Mouse (Mus musculus): ENCODE measurements around the gene Snrnp200. TPM values are rescaled to one million over a fixed set of nuclear protein-coding genes. Genes with fewer than 3 reads are reported as not detected.
A peak's percentile ranks its signal among the peaks of the same experiment; 100 is the strongest.
"Not testable (repeated sequence)": the region's sequence is repeated elsewhere in the genome, so short reads cannot be mapped to it uniquely, and the experiment has no call there.

Gene Snrnp200
- polyA plus RNA-seq (2016; fragmentation: Nextera tagmentation; extraction: Ambion mirVana) = 92.9 and 100 TPM in 2 replicates

GRCm38 (mm10) chr2:127207547-127208451 is at the start of gene Snrnp200, which contains the start of gene 1810024B03Rik:
Gene Snrnp200 (plus strand): TSS chr2:127208386.
Gene 1810024B03Rik (minus strand): TSS chr2:127208280.
- Histone ChIP-seq H3K9me3 (replicated peaks) (no peaks in the 10 kb centered on the region), H3K4me1 (peaks cover 23% of the 10 kb centered on the region), H3K36me3 (peaks cover 48% of the 10 kb centered on the region), H3K27ac (replicated peaks) (peak within 1 kb of the TSS; percentile 88), H3K4me3 (peak within 1 kb of the TSS; percentile 89), H3K27me3 (ENCODE audit: low read depth, poor library complexity, severe bottlenecking) (no peaks in the 10 kb centered on the region)
- DNase-seq (ENCODE audit: low spot score) = peak; percentile 94
- WGBS = 12% methylated on average over 36 of the region's 36 CpGs

- H3K27ac ChIP-seq (replicated peaks) = no peak overlapping the region
- DNase-seq (ENCODE audit: low spot score) = no peak
- no peaks in the 10 kb centered on the region for H3K4me1 ChIP-seq
- H3K9me3 ChIP-seq (replicated peaks) = no peaks in the 10 kb centered on the region
- 67% methylated on average over 4 of the region's 4 CpGs for WGBS
- no peaks in the 10 kb centered on the region for H3K36me3 ChIP-seq
- no peak overlapping the region for H3K4me3 ChIP-seq
- H3K27me3 ChIP-seq (ENCODE audit: low read depth, poor library complexity, severe bottlenecking) = no peaks in the 10 kb centered on the region
Measured at GRCm38 (mm10) chr2:127165675-127166074, 42.5 kb upstream of the Snrnp200 start.

- H3K4me3 ChIP-seq; H3K27ac ChIP-seq (replicated peaks); H3K36me3 ChIP-seq; DNase-seq (ENCODE audit: low spot score); H3K4me1 ChIP-seq; H3K27me3 ChIP-seq (ENCODE audit: low read depth, poor library complexity, severe bottlenecking); H3K9me3 ChIP-seq (replicated peaks): not testable (repeated sequence)
- 18% methylated on average over 1 of the region's 1 CpGs for WGBS
Measured at GRCm38 (mm10) chr2:127166261-127166660, 41.9 kb upstream of the Snrnp200 start.

- Histone ChIP-seq H3K4me3 (peak overlapping the region; percentile 65), H3K9me3 (replicated peaks) (no peaks in the 10 kb centered on the region), H3K4me1 (peaks cover 8% of the 10 kb centered on the region), H3K27ac (replicated peaks) (peak overlapping the region; percentile 86), H3K36me3 (no peaks in the 10 kb centered on the region), H3K27me3 (ENCODE audit: low read depth, poor library complexity, severe bottlenecking) (no peaks in the 10 kb centered on the region)
- WGBS = 3% methylated on average over 17 of the region's 17 CpGs
- peak; percentile 78 for DNase-seq (ENCODE audit: low spot score)
Measured at GRCm38 (mm10) chr2:127182598-127183381, 25.4 kb upstream of the Snrnp200 start.

GRCm38 (mm10) chr2:127189574-127189973 is 18.6 kb upstream of the Snrnp200 start:
- no peak for DNase-seq (ENCODE audit: low spot score)
- Histone ChIP-seq H3K27me3 (ENCODE audit: low read depth, poor library complexity, severe bottlenecking) (no peaks in the 10 kb centered on the region), H3K36me3 (no peaks in the 10 kb centered on the region), H3K4me3 (no peak overlapping the region), H3K9me3 (replicated peaks) (no peaks in the 10 kb centered on the region), H3K4me1 (no peaks in the 10 kb centered on the region), H3K27ac (replicated peaks) (no peak overlapping the region)

- H3K27me3 ChIP-seq (ENCODE audit: low read depth, poor library complexity, severe bottlenecking) = no peaks in the 10 kb centered on the region
- no peak overlapping the region for H3K4me3 ChIP-seq
- H3K27ac ChIP-seq (replicated peaks) = no peak overlapping the region
- H3K36me3 ChIP-seq = peaks cover 48% of the 10 kb centered on the region
- no peaks in the 10 kb centered on the region; the same call in 1 of the 2 replicates for H3K9me3 ChIP-seq (replicated peaks)
- H3K4me1 ChIP-seq = peaks cover 22% of the 10 kb centered on the region
- peak; percentile 53 for DNase-seq (ENCODE audit: low spot score)
- WGBS = 38% methylated on average over 3 of the region's 3 CpGs
Measured at GRCm38 (mm10) chr2:127204932-127205331, 3.3 kb upstream of the Snrnp200 start.

- DNase-seq (ENCODE audit: low spot score); H3K4me3 ChIP-seq; H3K9me3 ChIP-seq (replicated peaks); H3K27ac ChIP-seq (replicated peaks); H3K27me3 ChIP-seq (ENCODE audit: low read depth, poor library complexity, severe bottlenecking): not testable (repeated sequence)
- Histone ChIP-seq H3K36me3 (peaks cover 48% of the 10 kb centered on the region), H3K4me1 (peaks cover 23% of the 10 kb centered on the region)
- WGBS = 85% methylated on average over 4 of the region's 4 CpGs
Measured at GRCm38 (mm10) chr2:127205936-127206335, 2.2 kb upstream of the Snrnp200 start.

- DNase-seq (ENCODE audit: low spot score) = no peak
- WGBS = 89% methylated on average over 2 of the region's 2 CpGs
- Histone ChIP-seq H3K27ac (replicated peaks) (no peak overlapping the region), H3K36me3 (peaks cover 48% of the 10 kb centered on the region), H3K27me3 (ENCODE audit: low read depth, poor library complexity, severe bottlenecking) (no peaks in the 10 kb centered on the region), H3K4me3 (peak overlapping the region; percentile 89; the same call in 1 of the 2 replicates), H3K4me1 (peaks cover 23% of the 10 kb centered on the region), H3K9me3 (replicated peaks) (no peaks in the 10 kb centered on the region)
Measured at GRCm38 (mm10) chr2:127206916-127207315, 1.3 kb upstream of the Snrnp200 start.

- Histone ChIP-seq H3K27ac (replicated peaks) (peak overlapping the region; percentile 88), H3K36me3 (peaks cover 48% of the 10 kb centered on the region), H3K27me3 (ENCODE audit: low read depth, poor library complexity, severe bottlenecking) (no peaks in the 10 kb centered on the region), H3K4me1 (peaks cover 23% of the 10 kb centered on the region), H3K4me3 (peak overlapping the region; percentile 89), H3K9me3 (replicated peaks) (no peaks in the 10 kb centered on the region)
- DNase-seq (ENCODE audit: low spot score) = no peak
- 0% methylated on average over 17 of the region's 17 CpGs for WGBS
Measured at GRCm38 (mm10) chr2:127208452-127208769, 225 bp downstream of the Snrnp200 start.

GRCm38 (mm10) chr2:127210701-127211100 is 2.5 kb downstream of the Snrnp200 start:
- Histone ChIP-seq H3K4me1 (peaks cover 23% of the 10 kb centered on the region), H3K27me3 (ENCODE audit: low read depth, poor library complexity, severe bottlenecking) (no peaks in the 10 kb centered on the region), H3K9me3 (replicated peaks) (no peaks in the 10 kb centered on the region), H3K4me3 (no peak overlapping the region), H3K36me3 (peaks cover 62% of the 10 kb centered on the region), H3K27ac (replicated peaks) (no peak overlapping the region)
- no peak for DNase-seq (ENCODE audit: low spot score)
- WGBS = 93% methylated on average over 11 of the region's 11 CpGs

GRCm38 (mm10) chr2:127217746-127218145 is 9.6 kb downstream of the Snrnp200 start:
- Histone ChIP-seq H3K27me3 (ENCODE audit: low read depth, poor library complexity, severe bottlenecking) (no peaks in the 10 kb centered on the region), H3K4me3 (no peak overlapping the region), H3K4me1 (no peaks in the 10 kb centered on the region), H3K27ac (replicated peaks) (no peak overlapping the region), H3K36me3 (peaks cover 100% of the 10 kb centered on the region), H3K9me3 (replicated peaks) (no peaks in the 10 kb centered on the region)
- DNase-seq (ENCODE audit: low spot score) = no peak
- over 99% methylated on average over 5 of the region's 5 CpGs for WGBS

GRCm38 (mm10) chr2:127225261-127225660 is 17.1 kb downstream of the Snrnp200 start:
- 97% methylated on average over 3 of the region's 3 CpGs for WGBS
- H3K36me3 ChIP-seq = peaks cover 100% of the 10 kb centered on the region
- H3K27ac ChIP-seq (replicated peaks) = no peak overlapping the region

More at GRCm38 (mm10) chr2:127225261-127225660, 17.1 kb downstream of the Snrnp200 start:
- no peak overlapping the region for H3K4me3 ChIP-seq
- no peaks in the 10 kb centered on the region for H3K4me1 ChIP-seq
- H3K27me3 ChIP-seq (ENCODE audit: low read depth, poor library complexity, severe bottlenecking) = no peaks in the 10 kb centered on the region
- DNase-seq (ENCODE audit: low spot score) = no peak
- H3K9me3 ChIP-seq (replicated peaks) = peaks cover 6% of the 10 kb centered on the region; the same call in 1 of the 2 replicates

Measured in midbrain, embryonic 10.5 days (tissue).